Mouse (Mus musculus): Measurements from ENCODE around the gene Meiob. TPM values are rescaled to one million over a fixed set of nuclear protein-coding genes. Genes with fewer than 3 reads are reported as not detected.
A peak's percentile ranks its signal among the peaks of the same experiment; 100 is the strongest.

The Meiob gene
- polyA plus RNA-seq, 1 experiment from 2014 or later = 0.05 TPM

DNA sequence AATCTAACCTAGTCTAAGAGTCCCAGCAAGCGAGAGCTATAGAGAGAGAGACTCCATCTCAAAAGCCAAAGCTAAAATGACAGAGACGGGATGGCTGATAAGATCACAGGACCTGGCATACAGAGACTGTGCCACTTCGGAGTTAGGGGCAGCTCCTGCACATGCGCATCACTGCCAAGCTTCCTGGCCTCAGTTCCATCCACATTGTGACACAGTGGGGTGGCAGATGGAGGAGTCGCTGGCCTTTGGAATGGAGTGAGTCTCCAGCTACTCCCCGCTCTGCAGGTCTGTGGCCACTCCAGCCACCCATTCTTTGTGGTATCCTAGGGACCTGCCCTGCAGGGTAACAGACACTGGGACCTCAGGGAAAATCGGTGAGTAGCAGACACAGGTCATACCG is 61.7 kb downstream of the Meiob start, which contains the start of gene Igfals:
Gene Igfals, plus strand, starts transcription at position 222 of the 400 bp plus-strand sequence.
- H3K4me1 ChIP-seq (replicated peaks; ENCODE audit: control insufficient read depth, insufficient read depth) = no peaks in the 10 kb centered on the region
- WGBS = 87% methylated on average over 8 of the region's 8 CpGs
- no peak within 1 kb of the TSS for H3K4me3 ChIP-seq (ENCODE audit: low read depth, low read length)
- H3K36me3 ChIP-seq (ENCODE audit: control insufficient read depth, insufficient read depth, low read length) = peaks cover 14% of the 10 kb centered on the region
- ATAC-seq (ENCODE audit: low FRiP score, low TSS enrichment) = no peak
- no peak for DNase-seq (ENCODE audit: low spot score)
- no peak for TF ChIP-seq EP300 (optimal IDR thresholded peaks at IDR 0.05)
- no peak for TF ChIP-seq CTCF (IDR thresholded peaks at IDR 0.05; ENCODE audit: low read depth)
- H3K4me2 ChIP-seq (replicated peaks; ENCODE audit: low read depth) = no peak within 1 kb of the TSS
- H3K9ac ChIP-seq (ENCODE audit: low read length) = no peak within 1 kb of the TSS
- no peaks in the 10 kb centered on the region for H3K9me3 ChIP-seq (ENCODE audit: control insufficient read depth, low read length)
- no peak within 1 kb of the TSS for H3K27ac ChIP-seq (replicated peaks)
- H3K27me3 ChIP-seq (ENCODE audit: control insufficient read depth, insufficient read depth, low read length) = no peaks in the 10 kb centered on the region

DNA sequence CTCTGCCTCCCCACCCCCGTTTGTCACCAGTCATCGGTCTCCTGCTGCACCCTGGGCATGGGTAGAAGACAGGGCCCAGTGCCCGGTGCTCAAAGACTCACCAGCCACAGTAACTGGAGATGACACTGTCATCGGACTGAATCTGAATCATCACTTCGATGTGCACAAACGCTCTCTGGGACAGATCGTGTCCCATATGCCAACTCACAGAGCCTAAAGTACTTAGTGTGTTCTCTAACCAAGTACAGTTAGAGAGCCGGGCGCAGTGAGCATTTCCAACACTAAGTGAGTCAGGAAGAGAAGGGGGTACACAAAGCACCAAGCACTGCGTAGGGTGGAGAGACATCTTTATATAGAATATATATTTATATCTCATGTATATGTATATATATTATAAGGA is 63.8 kb downstream of the Meiob start:
- Histone ChIP-seq H3K4me3 (ENCODE audit: low read depth, low read length) (no peak overlapping the region), H3K4me2 (replicated peaks; ENCODE audit: low read depth) (no peak overlapping the region), H3K9me3 (ENCODE audit: control insufficient read depth, low read length) (no peaks in the 10 kb centered on the region), H3K27me3 (ENCODE audit: control insufficient read depth, insufficient read depth, low read length) (no peaks in the 10 kb centered on the region), H3K36me3 (ENCODE audit: control insufficient read depth, insufficient read depth, low read length) (0 out of 2 replicates have a peak, but pooled peaks cover 6% of the 10 kb centered on the region), H3K9ac (ENCODE audit: low read length) (no peak overlapping the region), H3K4me1 (replicated peaks; ENCODE audit: control insufficient read depth, insufficient read depth) (no peaks in the 10 kb centered on the region), H3K27ac (replicated peaks) (no peak overlapping the region)
- TF ChIP-seq EP300 (optimal IDR thresholded peaks at IDR 0.05) (no peak), CTCF (IDR thresholded peaks at IDR 0.05; ENCODE audit: low read depth) (no peak)
- ATAC-seq (ENCODE audit: low FRiP score, low TSS enrichment) (no peak), DNase-seq (ENCODE audit: low spot score) (no peak)
- 94% methylated on average over 10 of the region's 10 CpGs for WGBS

DNA sequence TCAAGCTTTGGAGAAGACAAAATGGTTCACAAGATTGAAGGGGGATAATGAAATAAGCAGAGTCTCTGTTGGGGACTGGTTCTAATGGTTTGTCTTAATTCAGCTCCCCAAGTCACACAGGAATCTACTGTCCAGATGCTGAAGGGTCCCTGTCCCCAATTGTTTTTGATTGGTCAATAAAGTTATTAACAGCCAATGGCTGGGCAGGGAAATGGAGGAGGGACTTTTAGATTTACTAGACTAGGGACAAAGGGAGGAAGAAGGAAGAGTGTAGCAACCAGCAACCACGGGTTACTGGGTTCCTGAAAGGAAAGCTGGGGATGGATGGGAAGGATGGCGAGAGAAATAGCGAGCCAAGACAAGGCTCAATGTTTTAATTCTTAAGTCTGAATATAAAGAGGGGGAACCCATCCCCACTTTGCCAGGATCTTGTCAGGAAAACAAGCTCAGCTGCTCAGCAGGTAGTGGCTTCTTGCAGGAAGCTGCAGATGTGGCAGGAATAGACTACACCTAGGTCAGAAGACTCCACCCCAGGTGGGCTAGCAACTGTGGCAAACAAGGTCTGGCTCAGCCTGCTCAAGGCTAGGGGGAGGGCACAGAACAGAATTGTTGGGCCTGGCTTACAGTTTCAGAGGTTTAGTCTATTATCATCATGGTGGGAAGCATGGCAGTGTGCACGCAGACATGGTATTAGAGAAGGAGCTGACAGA is 69.8 kb downstream of the Meiob start:
- no peaks in the 10 kb centered on the region for H3K4me1 ChIP-seq (replicated peaks; ENCODE audit: control insufficient read depth, insufficient read depth)
- H3K4me2 ChIP-seq (replicated peaks; ENCODE audit: low read depth) = no peak overlapping the region
- no peaks in the 10 kb centered on the region for H3K36me3 ChIP-seq (ENCODE audit: control insufficient read depth, insufficient read depth, low read length)
- DNase-seq (ENCODE audit: low spot score) (no peak), ATAC-seq (ENCODE audit: low FRiP score, low TSS enrichment) (no peak)
- 52% methylated on average over 4 of the region's 4 CpGs for WGBS
- no peak overlapping the region for H3K4me3 ChIP-seq (ENCODE audit: low read depth, low read length)
- no peak overlapping the region for H3K9ac ChIP-seq (ENCODE audit: low read length)
- H3K9me3 ChIP-seq (ENCODE audit: control insufficient read depth, low read length) = no peaks in the 10 kb centered on the region
- TF ChIP-seq CTCF (IDR thresholded peaks at IDR 0.05; ENCODE audit: low read depth) = no peak
- TF ChIP-seq EP300 (optimal IDR thresholded peaks at IDR 0.05) = no peak
- H3K27ac ChIP-seq (replicated peaks) = no peak overlapping the region
- no peaks in the 10 kb centered on the region for H3K27me3 ChIP-seq (ENCODE audit: control insufficient read depth, insufficient read depth, low read length)

DNA sequence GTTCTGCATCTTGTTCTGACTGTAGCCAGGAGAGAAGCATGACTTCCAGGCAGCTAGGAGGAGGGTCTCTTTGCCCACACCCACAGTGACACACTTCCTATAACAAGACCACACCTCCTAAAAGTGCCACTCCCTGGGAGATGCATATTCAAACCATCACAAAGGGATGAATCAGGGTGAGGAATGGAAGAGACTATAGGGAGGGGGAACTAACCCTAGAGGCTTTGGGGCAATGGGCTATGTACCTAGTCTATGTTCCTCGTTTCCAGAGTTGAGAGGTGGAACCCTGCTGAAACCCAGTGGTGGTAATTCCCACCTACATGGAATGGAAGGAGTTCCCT is 70.3 kb downstream of the Meiob start:
- no peak overlapping the region for H3K4me2 ChIP-seq (replicated peaks; ENCODE audit: low read depth)
- H3K36me3 ChIP-seq (ENCODE audit: control insufficient read depth, insufficient read depth, low read length) = no peaks in the 10 kb centered on the region
- ATAC-seq (ENCODE audit: low FRiP score, low TSS enrichment) (no peak), DNase-seq (ENCODE audit: low spot score) (no peak)
- TF ChIP-seq CTCF (IDR thresholded peaks at IDR 0.05; ENCODE audit: low read depth) = no peak
- no peak for TF ChIP-seq EP300 (optimal IDR thresholded peaks at IDR 0.05)
- no peak overlapping the region for H3K9ac ChIP-seq (ENCODE audit: low read length)
- H3K4me3 ChIP-seq (ENCODE audit: low read depth, low read length) = no peak overlapping the region
- no peaks in the 10 kb centered on the region for H3K4me1 ChIP-seq (replicated peaks; ENCODE audit: control insufficient read depth, insufficient read depth)
- WGBS = 45% methylated on average over 1 of the region's 1 CpGs
- H3K9me3 ChIP-seq (ENCODE audit: control insufficient read depth, low read length) = no peaks in the 10 kb centered on the region
- H3K27me3 ChIP-seq (ENCODE audit: control insufficient read depth, insufficient read depth, low read length) = no peaks in the 10 kb centered on the region
- H3K27ac ChIP-seq (replicated peaks) = no peak overlapping the region

DNA sequence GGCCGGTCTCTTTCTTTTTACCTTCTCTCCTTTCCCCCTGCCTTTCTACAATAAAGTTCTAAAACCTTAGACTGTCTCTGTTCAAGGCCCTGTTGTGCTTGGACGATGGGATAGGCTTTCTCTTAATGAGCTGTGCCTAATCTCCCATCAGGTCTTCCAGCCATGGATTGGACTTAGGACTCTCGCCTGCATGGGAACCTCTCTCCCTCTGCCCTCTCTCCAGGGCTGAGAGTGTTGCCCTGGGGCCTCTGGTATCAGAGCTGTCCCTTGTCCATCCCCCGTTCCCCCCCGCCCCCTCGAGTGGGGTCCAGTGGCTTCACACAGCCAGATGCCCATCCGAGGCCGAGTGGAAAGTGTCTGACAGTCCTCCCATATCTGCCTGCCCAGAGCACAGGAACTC is 70.9 kb downstream of the Meiob start:
- ATAC-seq (ENCODE audit: low FRiP score, low TSS enrichment) (no peak), DNase-seq (ENCODE audit: low spot score) (no peak)
- TF ChIP-seq CTCF (IDR thresholded peaks at IDR 0.05; ENCODE audit: low read depth) (no peak), EP300 (optimal IDR thresholded peaks at IDR 0.05) (no peak)
- no peaks in the 10 kb centered on the region for H3K27me3 ChIP-seq (ENCODE audit: control insufficient read depth, insufficient read depth, low read length)
- H3K27ac ChIP-seq (replicated peaks) = no peak overlapping the region
- H3K4me1 ChIP-seq (replicated peaks; ENCODE audit: control insufficient read depth, insufficient read depth) = no peaks in the 10 kb centered on the region
- no peak overlapping the region for H3K4me3 ChIP-seq (ENCODE audit: low read depth, low read length)
- no peak overlapping the region for H3K4me2 ChIP-seq (replicated peaks; ENCODE audit: low read depth)
- H3K9me3 ChIP-seq (ENCODE audit: control insufficient read depth, low read length) = no peaks in the 10 kb centered on the region
- 86% methylated on average over 8 of the region's 8 CpGs for WGBS
- no peak overlapping the region for H3K9ac ChIP-seq (ENCODE audit: low read length)
- H3K36me3 ChIP-seq (ENCODE audit: control insufficient read depth, insufficient read depth, low read length) = no peaks in the 10 kb centered on the region

DNA sequence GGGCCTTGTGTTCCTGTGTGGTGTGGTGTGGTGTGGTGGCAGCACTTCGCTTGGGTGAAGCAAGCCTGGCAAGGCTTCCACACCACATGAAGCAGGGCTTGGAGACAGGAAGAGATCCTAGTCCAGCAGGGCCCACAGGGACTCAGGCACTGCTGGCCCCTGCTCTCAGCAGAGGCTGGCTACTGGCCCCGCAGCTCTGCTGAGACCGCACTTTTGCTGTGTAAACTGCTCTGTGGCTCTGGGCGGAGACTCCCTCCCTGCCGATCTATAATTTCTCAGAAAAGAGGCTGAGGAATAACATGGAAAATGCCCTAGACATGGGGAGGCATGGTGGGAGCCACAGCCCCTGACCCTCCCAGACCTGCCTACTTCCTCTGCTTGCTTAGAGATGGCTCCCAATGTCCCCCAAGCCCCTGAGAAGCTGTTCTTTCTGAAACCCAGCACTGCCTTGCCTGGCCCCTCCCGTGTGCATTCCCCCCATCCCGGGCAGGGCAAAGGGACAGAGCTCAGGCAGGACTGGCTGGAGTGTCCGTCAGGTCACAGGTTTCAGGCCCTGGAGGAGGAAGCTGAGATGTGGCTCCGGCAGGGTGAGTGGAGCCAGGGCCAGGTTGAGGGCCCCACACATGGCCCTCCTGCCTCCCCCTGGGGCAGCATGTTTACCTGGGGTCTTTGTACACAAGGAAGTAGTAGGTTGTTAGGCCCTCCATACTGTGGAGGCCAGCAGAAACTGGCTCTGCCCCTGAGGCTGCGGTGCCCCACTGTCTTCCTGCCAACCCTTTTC is 73.4 kb downstream of the Meiob start:
- no peaks in the 10 kb centered on the region for H3K9me3 ChIP-seq (ENCODE audit: control insufficient read depth, low read length)
- peak overlapping the region; percentile 76 for H3K27ac ChIP-seq (replicated peaks)
- WGBS = 30% methylated on average over 10 of the region's 10 CpGs
- H3K4me3 ChIP-seq (ENCODE audit: low read depth, low read length) = no peak overlapping the region
- DNase-seq (ENCODE audit: low spot score) (peak; percentile 46), ATAC-seq (ENCODE audit: low FRiP score, low TSS enrichment) (peak; percentile 33)
- H3K27me3 ChIP-seq (ENCODE audit: control insufficient read depth, insufficient read depth, low read length) = no peaks in the 10 kb centered on the region
- H3K36me3 ChIP-seq (ENCODE audit: control insufficient read depth, insufficient read depth, low read length) = no peaks in the 10 kb centered on the region
- no peak for TF ChIP-seq CTCF (IDR thresholded peaks at IDR 0.05; ENCODE audit: low read depth)
- no peak for TF ChIP-seq EP300 (optimal IDR thresholded peaks at IDR 0.05)
- H3K9ac ChIP-seq (ENCODE audit: low read length) = peak overlapping the region; percentile 53
- H3K4me1 ChIP-seq (replicated peaks; ENCODE audit: control insufficient read depth, insufficient read depth) = no peaks in the 10 kb centered on the region
- peak overlapping the region; percentile 27; the same call in 1 of the 2 replicates for H3K4me2 ChIP-seq (replicated peaks; ENCODE audit: low read depth)
